Mouse (Mus musculus) neural tube, embryonic 13.5 days (tissue): Measurements from ENCODE around the gene Mbd3. TPM values are rescaled to one million over a fixed set of nuclear protein-coding genes. Genes with fewer than 3 reads are reported as not detected.

Experiments
- ATAC-seq: fragments of 200-750 bp; cut with Nextera tagmentation; 2 replicates; pipeline ENCODE4 v1.8.0; 2017; ENCODE audit warnings: low read depth, mild to moderate bottlenecking, moderate TSS enrichment, moderate library complexity
- H3K27ac ChIP-seq: fragments of 300-500 bp; sonication (generic); replicated peaks from 2 replicates; pipeline ENCODE4 v1.5.1; 2015; ENCODE audit warnings: moderate library complexity, mild to moderate bottlenecking, inconsistent platforms
- H3K27me3 ChIP-seq: fragments of 300-500 bp; sonication (generic); 2 replicates; pipeline ENCODE4 v1.6.1; 2015; ENCODE audit warnings: mild to moderate bottlenecking, inconsistent platforms
- H3K36me3 ChIP-seq: fragments of 300-500 bp; sonication (generic); 2 replicates; pipeline ENCODE4 v1.6.1; 2015; ENCODE audit warnings: mild to moderate bottlenecking, inconsistent platforms
- H3K4me1 ChIP-seq: fragments of 300-500 bp; sonication (generic); replicated peaks from 2 replicates; pipeline ENCODE4 v1.6.1; 2015; ENCODE audit warnings: inconsistent platforms
- H3K4me2 ChIP-seq: fragments of 300-500 bp; sonication (generic); 2 replicates; pipeline ENCODE4 v1.6.1; 2015; ENCODE audit warnings: inconsistent platforms, mild to moderate bottlenecking, moderate library complexity
- H3K4me3 ChIP-seq: fragments of 300-500 bp; sonication (generic); 2 replicates; pipeline ENCODE4 v1.5.1; 2015; ENCODE audit warnings: mild to moderate bottlenecking, inconsistent platforms
- H3K9ac ChIP-seq: fragments of 300-500 bp; sonication (generic); 2 replicates; pipeline ENCODE4 v1.6.1; 2015; ENCODE audit warnings: moderate library complexity, mild to moderate bottlenecking, inconsistent platforms
- H3K9me3 ChIP-seq: fragments of 300-500 bp; sonication (generic); 2 replicates; pipeline ENCODE4 v1.6.1; 2016; ENCODE audit warnings: inconsistent platforms
- WGBS: fragments of 180-500 bp; shearing (Covaris S2); methylation state at CpG from one replicate; pipeline ENCODE4 v1.1.7; 2015; 5-methylcytosine and 5-hydroxymethylcytosine counted together
- polyA plus RNA-seq: library from polyadenylated mRNA; unstranded; fragments of >200 nt; fragmentation: Nextera tagmentation; extraction: Ambion mirVana; gene quantifications from 2 replicates; pipeline ENCODE4 v1.2.1, GENCODE M21; 2015

The Mbd3 gene
- polyA plus RNA-seq, 1 experiment from 2014 or later: 241 TPM

GRCm38 (mm10) chr10:80403044-80403692, 3.8 kb upstream of the Mbd3 start:
- peaks cover 33% of the 10 kb centered on the region for H3K36me3 ChIP-seq
- H3K4me3 ChIP-seq: no peak overlapping the region
- ATAC-seq: no peak
- H3K9me3 ChIP-seq: no peaks in the 10 kb centered on the region
- H3K4me1 ChIP-seq: peaks cover 48% of the 10 kb centered on the region
- no peak overlapping the region for H3K4me2 ChIP-seq
- whole genome bisulfite sequencing: 96% methylated on average over 4 of the region's 4 CpGs
- no peak overlapping the region for H3K9ac ChIP-seq
- H3K27me3 ChIP-seq: no peaks in the 10 kb centered on the region
- H3K27ac ChIP-seq: no peak overlapping the region

DNA sequence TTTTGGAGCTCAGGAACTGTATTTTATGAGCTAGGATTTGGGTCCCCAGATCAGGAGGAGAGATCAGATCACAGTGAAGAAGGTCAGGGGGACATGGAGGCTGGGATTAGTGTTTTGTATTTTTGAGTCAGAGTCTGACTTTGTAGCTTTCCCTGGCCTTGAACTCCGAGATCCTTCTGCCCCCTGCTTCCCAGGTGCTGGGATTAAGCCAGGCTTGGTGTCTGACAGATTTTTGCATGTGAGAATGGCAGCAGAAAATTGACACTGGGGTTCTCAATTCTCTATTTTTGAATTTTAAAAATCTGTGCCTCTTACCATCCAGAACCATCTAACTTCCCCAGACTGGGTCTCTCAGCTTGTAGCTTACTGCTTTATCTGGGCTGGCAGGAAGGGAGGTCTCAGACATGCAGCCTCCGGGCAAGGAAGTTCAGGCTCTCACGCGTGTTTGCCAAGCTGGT, 1.4 kb upstream of the Mbd3 start:
- peak overlapping the region; percentile 76 for H3K4me3 ChIP-seq
- ATAC-seq: no peak
- H3K4me2 ChIP-seq: peak overlapping the region; percentile 96
- peaks cover 53% of the 10 kb centered on the region for H3K4me1 ChIP-seq
- peak overlapping the region; percentile 76 for H3K9ac ChIP-seq
- H3K9me3 ChIP-seq: no peaks in the 10 kb centered on the region
- peak overlapping the region; percentile 87 for H3K27ac ChIP-seq
- peaks cover 40% of the 10 kb centered on the region for H3K36me3 ChIP-seq
- H3K27me3 ChIP-seq: no peaks in the 10 kb centered on the region
- WGBS: 89% methylated on average over 4 of the region's 4 CpGs

GRCm38 (mm10) chr10:80399973-80400703, 788 bp upstream of the Mbd3 start:
- ATAC-seq: no peak
- H3K27ac ChIP-seq: peak overlapping the region; percentile 87
- peak overlapping the region; percentile 76 for H3K4me3 ChIP-seq
- peak overlapping the region; percentile 96 for H3K4me2 ChIP-seq
- peaks cover 48% of the 10 kb centered on the region for H3K4me1 ChIP-seq
- WGBS: 15% methylated on average over 17 of the region's 17 CpGs
- no peaks in the 10 kb centered on the region for H3K27me3 ChIP-seq
- no peaks in the 10 kb centered on the region for H3K9me3 ChIP-seq
- peak overlapping the region; percentile 76 for H3K9ac ChIP-seq
- H3K36me3 ChIP-seq: peaks cover 46% of the 10 kb centered on the region

GRCm38 (mm10) chr10:80398719-80399190, 595 bp downstream of the Mbd3 start:
- Histone ChIP-seq H3K4me3 (peak overlapping the region; percentile 76), H3K36me3 (peaks cover 53% of the 10 kb centered on the region), H3K27me3 (no peaks in the 10 kb centered on the region), H3K9ac (peak overlapping the region; percentile 95), H3K4me2 (peak overlapping the region; percentile 96), H3K9me3 (no peaks in the 10 kb centered on the region), H3K4me1 (peaks cover 37% of the 10 kb centered on the region), H3K27ac (peak overlapping the region; percentile 100)
- WGBS: under 1% methylated on average over 59 of the region's 59 CpGs
- ATAC-seq: peak; percentile 88

GRCm38 (mm10) chr10:80398174-80398535, 1.2 kb downstream of the Mbd3 start:
- Histone ChIP-seq H3K4me1 (peaks cover 37% of the 10 kb centered on the region), H3K9me3 (no peaks in the 10 kb centered on the region), H3K36me3 (peaks cover 53% of the 10 kb centered on the region), H3K27me3 (no peaks in the 10 kb centered on the region), H3K27ac (peak overlapping the region; percentile 100), H3K4me3 (peak overlapping the region; percentile 76), H3K9ac (peak overlapping the region; percentile 95), H3K4me2 (peak overlapping the region; percentile 96)
- WGBS: 0% methylated on average over 1 of the region's 1 CpGs
- ATAC-seq: no peak

DNA sequence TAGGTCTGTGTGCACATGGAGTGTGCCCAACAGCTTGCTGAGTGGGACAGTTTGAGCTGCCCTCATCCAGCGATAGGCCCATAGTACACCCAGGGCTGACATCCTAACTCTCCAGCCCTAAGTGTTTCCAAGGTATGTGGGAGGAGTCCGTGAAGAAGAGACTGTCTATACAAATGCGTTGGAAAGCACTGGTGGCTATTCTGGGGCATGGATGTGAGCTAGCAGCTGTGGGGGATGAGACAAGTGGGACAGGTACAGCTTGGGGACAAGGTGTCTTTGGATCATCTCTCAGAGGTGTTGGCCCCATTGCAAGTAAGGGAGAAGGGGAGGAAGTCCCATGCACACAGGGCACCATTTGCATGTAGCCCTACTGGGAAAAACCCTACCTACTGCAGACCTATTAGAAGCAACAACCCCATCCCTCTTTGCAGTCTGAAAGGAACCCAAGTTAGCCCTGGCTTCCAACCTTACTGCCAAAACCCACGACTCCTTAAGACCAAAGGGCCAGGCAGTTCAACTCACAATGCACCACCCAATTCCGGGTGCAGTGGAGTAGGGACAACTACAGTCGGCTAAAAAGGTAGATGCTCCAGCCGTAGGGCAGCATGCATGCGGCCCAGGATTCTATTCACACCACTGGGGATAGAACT, 1.7 kb downstream of the Mbd3 start:
- ATAC-seq: no peak
- Histone ChIP-seq H3K4me2 (peak overlapping the region; percentile 96), H3K4me1 (peaks cover 37% of the 10 kb centered on the region), H3K4me3 (peak overlapping the region; percentile 76), H3K9ac (peak overlapping the region; percentile 95), H3K27me3 (no peaks in the 10 kb centered on the region), H3K27ac (peak overlapping the region; percentile 100), H3K9me3 (no peaks in the 10 kb centered on the region), H3K36me3 (peaks cover 53% of the 10 kb centered on the region)
- WGBS: 43% methylated on average over 8 of the region's 8 CpGs

GRCm38 (mm10) chr10:80396822-80397523, 2.4 kb downstream of the Mbd3 start:
- Histone ChIP-seq H3K4me1 (peaks cover 37% of the 10 kb centered on the region), H3K9me3 (no peaks in the 10 kb centered on the region), H3K4me2 (peak overlapping the region; percentile 96), H3K36me3 (peaks cover 53% of the 10 kb centered on the region), H3K4me3 (peak overlapping the region; percentile 76), H3K27ac (peak overlapping the region; percentile 100), H3K27me3 (no peaks in the 10 kb centered on the region), H3K9ac (peak overlapping the region; percentile 95)
- ATAC-seq: no peak
- WGBS: 88% methylated on average over 11 of the region's 11 CpGs

- H3K27ac ChIP-seq: no peak overlapping the region
- H3K4me1 ChIP-seq: peaks cover 28% of the 10 kb centered on the region
- ATAC-seq: no peak
- peaks cover 62% of the 10 kb centered on the region for H3K36me3 ChIP-seq
- 96% methylated on average over 35 of the region's 35 CpGs for WGBS
- no peak overlapping the region for H3K9ac ChIP-seq
- H3K9me3 ChIP-seq: no peaks in the 10 kb centered on the region
- no peak overlapping the region for H3K4me2 ChIP-seq
- H3K4me3 ChIP-seq: no peak overlapping the region
- no peaks in the 10 kb centered on the region for H3K27me3 ChIP-seq
These were observed 4.2 kb downstream of the Mbd3 start for GRCm38 (mm10) chr10:80395025-80395627.

GRCm38 (mm10) chr10:80392687-80393086, 6.7 kb downstream of the Mbd3 start:
- Histone ChIP-seq H3K27me3 (no peaks in the 10 kb centered on the region), H3K27ac (no peak overlapping the region), H3K4me2 (no peak overlapping the region), H3K9ac (no peak overlapping the region), H3K36me3 (peaks cover 67% of the 10 kb centered on the region), H3K4me3 (no peak overlapping the region), H3K9me3 (no peaks in the 10 kb centered on the region), H3K4me1 (peaks cover 33% of the 10 kb centered on the region)
- no peak for ATAC-seq
- 97% methylated on average over 5 of the region's 5 CpGs for WGBS

- Histone ChIP-seq H3K9ac (no peak overlapping the region), H3K27ac (no peak overlapping the region), H3K4me2 (no peak overlapping the region), H3K9me3 (no peaks in the 10 kb centered on the region), H3K36me3 (peaks cover 60% of the 10 kb centered on the region), H3K4me1 (peaks cover 13% of the 10 kb centered on the region), H3K27me3 (no peaks in the 10 kb centered on the region), H3K4me3 (no peak overlapping the region)
- 91% methylated on average over 9 of the region's 9 CpGs for WGBS
- ATAC-seq: no peak
These were observed 8.7 kb downstream of the Mbd3 start for GRCm38 (mm10) chr10:80390697-80391096.

- no peak overlapping the region for H3K4me2 ChIP-seq
- H3K9me3 ChIP-seq: no peaks in the 10 kb centered on the region
- H3K27ac ChIP-seq: no peak overlapping the region
- ATAC-seq: no peak
- H3K27me3 ChIP-seq: no peaks in the 10 kb centered on the region
- H3K4me3 ChIP-seq: no peak overlapping the region
- WGBS: 72% methylated on average over 4 of the region's 4 CpGs
- H3K4me1 ChIP-seq: peaks cover 26% of the 10 kb centered on the region
- no peak overlapping the region for H3K9ac ChIP-seq
- peaks cover 54% of the 10 kb centered on the region for H3K36me3 ChIP-seq
These were observed 10.1 kb downstream of the Mbd3 start for GRCm38 (mm10) chr10:80389185-80389708.
